Mouse (Mus musculus) regulatory T cell (primary cell): ENCODE measurements around the gene Tmem109.

Experiments
- in situ Hi-C: fragments of 300-600 bp; cut with MboI, MseI; formaldehyde crosslinking; loops from one replicate; pipeline ENCODE4 v1.15.1; 2025; ENCODE audit warnings: high pct_unique_total_duplicates

Gene Tmem109

GRCm38 (mm10) chr19:10841721-10842626 lies 39.8 kb downstream of the Tmem109 start:
- in situ Hi-C loops = no loop called here

GRCm38 (mm10) chr19:10839010-10839892 lies 42.5 kb downstream of the Tmem109 start, which contains the start of gene Slc15a3:
Gene Slc15a3 (plus strand): TSS chr19:10839727.
- in situ Hi-C loops = no loop called here

GRCm38 (mm10) chr19:10835671-10836070 lies 46.1 kb downstream of the Tmem109 start:
- in situ Hi-C loops = no loop called here

- in situ Hi-C loops = no loop called here
These were observed 48.2 kb downstream of the Tmem109 start for GRCm38 (mm10) chr19:10833611-10834010.

GRCm38 (mm10) chr19:10832030-10832429 lies 49.8 kb downstream of the Tmem109 start:
- in situ Hi-C loops = no loop called here

GRCm38 (mm10) chr19:10831424-10831823 lies 50.4 kb downstream of the Tmem109 start:
- in situ Hi-C loops = no loop called here

GRCm38 (mm10) chr19:10829436-10830175 lies 52.2 kb downstream of the Tmem109 start, which contains the start of gene Cd6:
Gene Cd6 (minus strand): TSS chr19:10830058.
- in situ Hi-C loops = loop anchor here (5.0 kb wide), 1 partner anchor 92 kb away; the partner anchor contains the start of gene Cd5

GRCm38 (mm10) chr19:10828321-10828720 lies 53.5 kb downstream of the Tmem109 start:
- in situ Hi-C loops = loop anchor here (5.0 kb wide), 1 partner anchor 91 kb away; the partner anchor contains the start of gene Cd5

GRCm38 (mm10) chr19:10824061-10824460 lies 57.7 kb downstream of the Tmem109 start:
- in situ Hi-C loops = no loop called here

GRCm38 (mm10) chr19:10822534-10822933 lies 59.3 kb downstream of the Tmem109 start:
- in situ Hi-C loops = no loop called here

- in situ Hi-C loops = no loop called here
These were observed 60.5 kb downstream of the Tmem109 start for GRCm38 (mm10) chr19:10821319-10821718.
